In genomic region chr11:98904577-98904976, GRCm38 (mm10) we compare ENCODE assay signal across 13 mouse cellular contexts. TPM values are rescaled to one million over a fixed set of nuclear protein-coding genes. Genes with fewer than 3 reads are reported as not detected.
DNase-seq lines count a peak whose midpoint lies in the region; ATAC-seq lines count a peak whose summit lies in the region.
"Had no signal": no experiment of that assay in that cellular context is flagged by ENCODE, and none has a peak within 500 bp of the region (broad histone marks: within the 10 kb centered on the region; RNA-seq: fewer than 3 reads in every experiment).

No protein-coding gene starts in this region.

- DNase-seq in forebrain, embryonic 10.5 days (ENCODE audit: extremely low spot score, low spot score): no peak
- DNase-seq in kidney, postnatal 4 days: no peak
- no peak for DNase-seq in intestine, embryonic 14.5 days (ENCODE audit: low spot score)
- no peak for DNase-seq in cerebellum, adult 9-10 months
- no peak for DNase-seq in layer of hippocampus, adult 8-10 months (ENCODE audit: low spot score in 2 of 2)
- DNase-seq: adrenal gland, adult 8-10 months; cerebellum, adult 18-20 months; thymus, postnatal 36 days had no signal

- no peaks in the 10 kb centered on the region for H3K27me3 ChIP-seq in forebrain, embryonic 10.5 days (ENCODE audit: poor library complexity, severe bottlenecking)
- no peaks in the 10 kb centered on the region for H3K27me3 ChIP-seq in forebrain, embryonic 13.5 days
- H3K27me3 ChIP-seq in kidney, embryonic 16.5 days (ENCODE audit: insufficient read depth, low read length): no peaks in the 10 kb centered on the region
- no peaks in the 10 kb centered on the region for H3K27me3 ChIP-seq in intestine, embryonic 14.5 days (replicated peaks; ENCODE audit: control insufficient read depth, insufficient read depth, low read length)
- H3K27me3 ChIP-seq: embryonic facial prominence, embryonic 15.5 days; hindbrain, embryonic 15.5 days had no signal

- ATAC-seq in forebrain, embryonic 13.5 days: no peak
- no peak for ATAC-seq in kidney, embryonic 16.5 days (ENCODE audit: low FRiP score, low TSS enrichment)
- no peak for ATAC-seq in intestine, embryonic 14.5 days (replicated peaks; ENCODE audit: low FRiP score, low TSS enrichment, low read depth)
- ATAC-seq in megakaryocyte-erythroid progenitor cell, adult 5-6 weeks (replicated peaks; ENCODE audit: low FRiP score, low TSS enrichment, poor library complexity, severe bottlenecking): peak; percentile 77

- no peak overlapping the region for H3K9ac ChIP-seq in forebrain, embryonic 13.5 days
- no peak overlapping the region for H3K9ac ChIP-seq in kidney, embryonic 16.5 days (replicated peaks; ENCODE audit: low read length)
- no peak overlapping the region for H3K9ac ChIP-seq in intestine, embryonic 14.5 days (ENCODE audit: low read length)
- H3K9ac ChIP-seq: embryonic facial prominence, embryonic 15.5 days; hindbrain, embryonic 15.5 days had no signal

- peaks cover 55% of the 10 kb centered on the region for H3K4me1 ChIP-seq in forebrain, embryonic 10.5 days
- H3K4me1 ChIP-seq in forebrain, embryonic 13.5 days: peaks cover 34% of the 10 kb centered on the region
- peaks cover 36% of the 10 kb centered on the region for H3K4me1 ChIP-seq in kidney, embryonic 16.5 days (ENCODE audit: insufficient read depth, low read length)
- peaks cover 31% of the 10 kb centered on the region for H3K4me1 ChIP-seq in intestine, embryonic 14.5 days (replicated peaks; ENCODE audit: control insufficient read depth, insufficient read depth, low read length)

- H3K4me3 ChIP-seq in forebrain, embryonic 10.5 days: no peak overlapping the region
- H3K4me3 ChIP-seq in forebrain, embryonic 13.5 days: no peak overlapping the region
- H3K4me3 ChIP-seq in kidney, embryonic 16.5 days (ENCODE audit: low read length): no peak overlapping the region
- H3K4me3 ChIP-seq in intestine, embryonic 14.5 days (ENCODE audit: low read depth, low read length): no peak overlapping the region
- H3K4me3 ChIP-seq: embryonic facial prominence, embryonic 15.5 days; hindbrain, embryonic 15.5 days had no signal

- WGBS in forebrain, embryonic 10.5 days: 89% methylated on average over 2 of the region's 2 CpGs
- WGBS in forebrain, embryonic 13.5 days: 94% methylated on average over 2 of the region's 2 CpGs
- WGBS in kidney, embryonic 16.5 days: 76% methylated on average over 2 of the region's 2 CpGs
- WGBS in intestine, embryonic 14.5 days: 53% methylated on average over 2 of the region's 2 CpGs

- H3K4me2 ChIP-seq in forebrain, embryonic 13.5 days: no peak overlapping the region
- H3K4me2 ChIP-seq in kidney, embryonic 16.5 days (replicated peaks; ENCODE audit: low read depth, low read length): no peak overlapping the region
- H3K4me2 ChIP-seq in intestine, embryonic 14.5 days (ENCODE audit: low read length): no peak overlapping the region
- H3K4me2 ChIP-seq: embryonic facial prominence, embryonic 15.5 days; hindbrain, embryonic 15.5 days had no signal

- peaks cover 49% of the 10 kb centered on the region for H3K36me3 ChIP-seq in forebrain, embryonic 10.5 days (replicated peaks)
- peaks cover 36% of the 10 kb centered on the region for H3K36me3 ChIP-seq in forebrain, embryonic 13.5 days (ENCODE audit: poor library complexity, severe bottlenecking)
- peaks cover 17% of the 10 kb centered on the region for H3K36me3 ChIP-seq in kidney, embryonic 16.5 days (ENCODE audit: insufficient read depth, low read length)
- H3K36me3 ChIP-seq in intestine, embryonic 14.5 days (ENCODE audit: control insufficient read depth, insufficient read depth, low read length): peaks cover 36% of the 10 kb centered on the region

- no peaks in the 10 kb centered on the region for H3K9me3 ChIP-seq in forebrain, embryonic 10.5 days
- H3K9me3 ChIP-seq in forebrain, embryonic 13.5 days (replicated peaks): no peaks in the 10 kb centered on the region
- H3K9me3 ChIP-seq in kidney, embryonic 16.5 days (ENCODE audit: low read length): no peaks in the 10 kb centered on the region
- no peaks in the 10 kb centered on the region for H3K9me3 ChIP-seq in intestine, embryonic 14.5 days (ENCODE audit: control insufficient read depth, low read length)
- H3K9me3 ChIP-seq: embryonic facial prominence, embryonic 15.5 days; hindbrain, embryonic 15.5 days had no signal

- 0 out of 2 replicates have a peak overlapping the region, but pooled peaks have one; percentile 72 for H3K27ac ChIP-seq in forebrain, embryonic 10.5 days
- no peak overlapping the region for H3K27ac ChIP-seq in forebrain, embryonic 13.5 days
- peak overlapping the region; percentile 85 for H3K27ac ChIP-seq in kidney, embryonic 16.5 days (ENCODE audit: low read length)
- H3K27ac ChIP-seq in intestine, embryonic 14.5 days (ENCODE audit: low read depth): peak overlapping the region; percentile 69
- H3K27ac ChIP-seq: embryonic facial prominence, embryonic 15.5 days; hindbrain, embryonic 15.5 days had no signal

RNA-seq across cellular contexts. Expression of gene Cdc6, which starts 3.0 kb away (rescaled TPM):
- 68.7 and 75.8 TPM in 2 replicates for polyA plus RNA-seq in forebrain, embryonic 10.5 days (2016; fragmentation: Nextera tagmentation; extraction: Ambion mirVana)
- 23.0 and 26.9 TPM in 2 replicates for polyA plus RNA-seq in forebrain, embryonic 13.5 days (2015; fragmentation: Nextera tagmentation; extraction: Ambion mirVana)
- 36.2 and 38.6 TPM in 2 replicates for polyA plus RNA-seq in kidney, embryonic 16.5 days (2015; fragmentation: Nextera tagmentation; extraction: Ambion mirVana)
- 32.5 and 32.9 TPM in 2 replicates for polyA plus RNA-seq in intestine, embryonic 14.5 days (2014; fragmentation: Nextera tagmentation; extraction: Ambion mirVana)
- 85.0 and 101 TPM in 2 replicates for total RNA-seq in megakaryocyte-erythroid progenitor cell, adult 5-6 weeks (2014; fragmentation: Nextera tagmentation)
- 67.8 and 78.7 TPM in 2 replicates for total RNA-seq in megakaryocyte-erythroid progenitor cell, adult 5-6 weeks (2017)
- total RNA-seq in layer of hippocampus, adult 8-10 months (2022): 1 to 10 TPM in 1 of 4 experiments, under 1 TPM in 3; 0.36 to 1.2 (median 0.44) TPM

RNA-seq across cellular contexts. Expression of gene Rara, which starts 23.0 kb away (rescaled TPM):
- 16.9 and 19.3 TPM in 2 replicates for polyA plus RNA-seq in forebrain, embryonic 10.5 days (2016; fragmentation: Nextera tagmentation; extraction: Ambion mirVana)
- 8.7 and 10.2 TPM in 2 replicates for polyA plus RNA-seq in forebrain, embryonic 13.5 days (2015; fragmentation: Nextera tagmentation; extraction: Ambion mirVana)
- polyA plus RNA-seq in kidney, embryonic 16.5 days (2015; fragmentation: Nextera tagmentation; extraction: Ambion mirVana): 31.4 and 32.5 TPM in 2 replicates
- polyA plus RNA-seq in intestine, embryonic 14.5 days (2014; fragmentation: Nextera tagmentation; extraction: Ambion mirVana): 42.4 and 43.6 TPM in 2 replicates
- total RNA-seq in megakaryocyte-erythroid progenitor cell, adult 5-6 weeks (2014; fragmentation: Nextera tagmentation): 7.8 and 15.9 TPM in 2 replicates
- 2.2 and 3.0 TPM in 2 replicates for total RNA-seq in megakaryocyte-erythroid progenitor cell, adult 5-6 weeks (2017)
- 10 to 100 TPM; 17.3 to 20.2 (median 19.4) TPM for total RNA-seq in layer of hippocampus, adult 8-10 months (2022)

RNA-seq across cellular contexts. Expression of gene Wipf2, which starts 41.1 kb away (rescaled TPM):
- polyA plus RNA-seq in forebrain, embryonic 10.5 days (2016; fragmentation: Nextera tagmentation; extraction: Ambion mirVana): 4.5 and 4.7 TPM in 2 replicates
- polyA plus RNA-seq in forebrain, embryonic 13.5 days (2015; fragmentation: Nextera tagmentation; extraction: Ambion mirVana): 5.0 and 5.4 TPM in 2 replicates
- polyA plus RNA-seq in kidney, embryonic 16.5 days (2015; fragmentation: Nextera tagmentation; extraction: Ambion mirVana): 5.4 and 5.9 TPM in 2 replicates
- 5.1 and 5.3 TPM in 2 replicates for polyA plus RNA-seq in intestine, embryonic 14.5 days (2014; fragmentation: Nextera tagmentation; extraction: Ambion mirVana)
- 23.5 and 26.9 TPM in 2 replicates for total RNA-seq in megakaryocyte-erythroid progenitor cell, adult 5-6 weeks (2014; fragmentation: Nextera tagmentation)
- 3.6 and 4.4 TPM in 2 replicates for total RNA-seq in megakaryocyte-erythroid progenitor cell, adult 5-6 weeks (2017)
- total RNA-seq in layer of hippocampus, adult 8-10 months (2022): 10 to 100 TPM; 69.4 to 86.8 (median 80.7) TPM
